Mouse (Mus musculus) midbrain, postnatal 0 days (tissue): ENCODE results near the gene Stc2. TPM values are rescaled to one million over a fixed set of nuclear protein-coding genes. Genes with fewer than 3 reads are reported as not detected.

Experiments used
- ATAC-seq: fragments of 200-750 bp; cut with Nextera tagmentation; 2 replicates; pipeline ENCODE4 v1.8.0; 2017; ENCODE audit warnings: moderate number of reproducible peaks, mild to moderate bottlenecking, moderate TSS enrichment, moderate library complexity; ENCODE audit not compliant: low FRiP score
- DNase-seq: peaks from one replicate; pipeline ENCODE4 v3.0.0-alpha.2; 2015; ENCODE audit warnings: low spot score
- H3K27ac ChIP-seq: fragments of 300-500 bp; sonication (generic); 2 replicates; pipeline ENCODE4 v1.5.1; 2014; ENCODE audit warnings: low read depth, mild to moderate bottlenecking, low read length, mixed read lengths
- H3K27me3 ChIP-seq: fragments of 300-500 bp; sonication (generic); 2 replicates; pipeline ENCODE4 v1.6.1; 2014; ENCODE audit warnings: low read length, control low read depth, mixed read lengths; ENCODE audit not compliant: insufficient read depth
- H3K36me3 ChIP-seq: fragments of 300-500 bp; sonication (generic); 2 replicates; pipeline ENCODE4 v1.6.1; 2014; ENCODE audit warnings: low read length, control low read depth, mixed read lengths; ENCODE audit not compliant: insufficient read depth
- H3K4me1 ChIP-seq: fragments of 300-500 bp; sonication (generic); 2 replicates; pipeline ENCODE4 v1.6.1; 2014; ENCODE audit warnings: mild to moderate bottlenecking, control low read depth, antibody characterized with exemption, low read length, mixed read lengths; ENCODE audit not compliant: insufficient read depth
- H3K4me2 ChIP-seq: fragments of 300-500 bp; sonication (generic); 2 replicates; pipeline ENCODE4 v1.6.1; 2014; ENCODE audit warnings: low read depth, mild to moderate bottlenecking, low read length, mixed read lengths; ENCODE audit not compliant: poor library complexity, severe bottlenecking
- H3K4me3 ChIP-seq: fragments of 300-500 bp; sonication (generic); 2 replicates; pipeline ENCODE4 v1.5.1; 2014; ENCODE audit warnings: low read depth, mild to moderate bottlenecking, low read length, moderate library complexity
- H3K9ac ChIP-seq: fragments of 300-500 bp; sonication (generic); replicated peaks from 2 replicates; pipeline ENCODE4 v1.6.1; 2014; ENCODE audit warnings: mild to moderate bottlenecking, low read length, moderate library complexity, mixed read lengths; ENCODE audit not compliant: poor library complexity, severe bottlenecking
- H3K9me3 ChIP-seq: fragments of 300-500 bp; sonication (generic); 2 replicates; pipeline ENCODE4 v1.6.1; 2016; ENCODE audit warnings: low read length, control low read depth
- CTCF ChIP-seq: IDR thresholded peaks from 2 replicates; pipeline ENCODE4 v1.5.1; 2016; ENCODE audit warnings: antibody characterized with exemption, mild to moderate bottlenecking
- WGBS: fragments of 180-500 bp; shearing (Covaris S2); extraction: QIAGEN DNeasy Blood & Tissue Kit; methylation state at CpG from one replicate; pipeline ENCODE4 v1.1.7; 2014; 5-methylcytosine and 5-hydroxymethylcytosine counted together
- polyA plus RNA-seq: library from polyadenylated mRNA; unstranded; fragments of >200 nt; fragmentation: Nextera tagmentation; extraction: Ambion mirVana; gene quantifications from 2 replicates; pipeline ENCODE4 v1.2.1, GENCODE M21; 2015
- total RNA-seq: library from RNA; depleted of rRNA; stranded (reverse); fragments of >200 nt; gene quantifications from 2 replicates; pipeline ENCODE4 v1.2.3, GENCODE M21; 2014; rRNA removed

Stc2 gene
- total RNA-seq (2.1 and 3.2 TPM in 2 replicates), polyA plus RNA-seq (0.74 and 0.79 TPM in 2 replicates)

DNA sequence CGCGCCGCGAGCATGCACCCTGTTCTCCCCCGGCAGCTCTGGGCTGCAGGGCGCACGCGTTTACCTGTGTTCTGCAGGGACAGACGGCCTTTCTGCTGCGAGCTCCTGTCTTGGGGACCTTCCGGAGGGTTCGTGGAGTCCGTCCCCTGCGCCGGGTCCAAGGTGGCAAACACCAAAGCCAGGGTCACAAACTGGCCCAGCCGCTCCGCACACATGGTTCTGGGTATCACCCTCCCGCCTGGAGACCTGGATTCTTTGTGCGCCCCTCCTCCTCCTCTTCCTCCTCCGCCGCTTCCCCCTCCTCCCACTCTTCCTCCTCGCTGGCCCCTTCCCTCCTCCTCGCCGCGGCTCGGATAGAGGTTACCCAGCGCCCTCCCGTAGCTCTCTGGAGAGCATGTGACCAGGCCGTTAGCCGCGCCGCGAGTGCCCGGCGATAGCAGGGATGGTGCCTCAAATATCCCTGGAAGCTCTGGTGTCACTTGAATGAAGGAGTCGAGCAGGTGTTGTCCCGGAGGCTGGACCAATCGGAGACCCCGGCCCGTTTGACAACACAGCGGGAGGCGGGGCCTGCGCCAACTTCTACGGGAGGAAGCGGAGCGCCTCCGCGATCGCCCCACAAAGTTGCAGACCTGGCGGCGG, at the start of gene Stc2:
Gene Stc2, minus strand, starts transcription at position 427 of the 639 bp plus-strand sequence.
- peaks cover 13% of the 10 kb centered on the region for H3K27me3 ChIP-seq
- peak within 1 kb of the TSS; percentile 51 for H3K9ac ChIP-seq
- H3K4me2 ChIP-seq: peak within 1 kb of the TSS; percentile 94
- H3K36me3 ChIP-seq: no peaks in the 10 kb centered on the region
- H3K4me3 ChIP-seq: peak within 1 kb of the TSS; percentile 60
- 0 out of 2 replicates have a peak, but pooled peaks cover 3% of the 10 kb centered on the region for H3K4me1 ChIP-seq
- no peaks in the 10 kb centered on the region for H3K9me3 ChIP-seq
- WGBS: 2% methylated on average over 49 of the region's 51 CpGs
- DNase-seq: peak; percentile 74
- no peak within 1 kb of the TSS for H3K27ac ChIP-seq
- peak; percentile 76 for ATAC-seq
- TF ChIP-seq CTCF: no peak

DNA sequence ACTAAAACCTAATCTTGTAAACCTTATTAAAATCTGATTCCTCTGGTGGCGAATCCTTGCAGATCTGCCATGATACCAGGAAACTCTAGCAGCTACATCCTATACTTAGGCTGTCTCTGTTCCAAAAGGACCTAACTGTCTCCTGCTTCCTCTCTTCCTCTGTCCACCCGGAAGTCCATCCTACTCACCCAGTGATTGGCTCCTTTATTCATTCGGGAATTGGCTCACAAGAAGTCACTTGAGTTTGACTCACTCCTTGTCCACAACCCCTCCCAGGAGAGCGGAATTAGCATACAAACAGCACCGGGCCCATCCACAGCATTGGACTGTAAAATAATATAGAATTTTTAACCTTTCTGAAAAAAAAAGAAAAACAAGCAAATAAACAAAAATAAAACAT, 47.2 kb upstream of the Stc2 start:
- DNase-seq (no peak), ATAC-seq (no peak)
- Histone ChIP-seq H3K36me3 (no peaks in the 10 kb centered on the region), H3K9ac (no peak overlapping the region), H3K4me2 (no peak overlapping the region), H3K9me3 (no peaks in the 10 kb centered on the region), H3K27me3 (no peaks in the 10 kb centered on the region), H3K4me1 (no peaks in the 10 kb centered on the region), H3K4me3 (no peak overlapping the region), H3K27ac (no peak overlapping the region)
- TF ChIP-seq CTCF: no peak
- 82% methylated on average over 5 of the region's 5 CpGs for WGBS

DNA sequence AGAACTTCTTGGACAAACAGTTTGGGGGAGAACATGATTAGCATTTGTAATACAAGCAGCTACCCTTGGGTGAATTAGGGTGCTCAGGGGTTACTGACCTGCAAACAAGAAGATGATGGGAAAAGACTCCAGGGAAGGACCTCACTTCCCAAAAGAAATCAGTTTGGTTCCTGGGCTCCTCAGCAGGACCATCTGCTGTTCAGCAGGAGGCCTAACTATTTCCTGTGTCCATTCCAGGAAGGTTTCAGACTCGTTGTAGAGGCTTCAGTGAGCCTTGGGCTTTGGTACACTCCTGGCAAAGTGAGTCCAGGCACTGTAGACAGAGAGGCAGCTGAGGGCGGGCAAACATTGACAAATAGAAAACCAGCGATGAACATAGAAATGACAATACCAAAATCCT, 42.5 kb upstream of the Stc2 start:
- H3K4me3 ChIP-seq: no peak overlapping the region
- no peaks in the 10 kb centered on the region for H3K4me1 ChIP-seq
- H3K36me3 ChIP-seq: no peaks in the 10 kb centered on the region
- H3K9ac ChIP-seq: no peak overlapping the region
- no peak overlapping the region for H3K27ac ChIP-seq
- H3K27me3 ChIP-seq: no peaks in the 10 kb centered on the region
- H3K4me2 ChIP-seq: no peak overlapping the region
- ATAC-seq (no peak), DNase-seq (no peak)
- H3K9me3 ChIP-seq: no peaks in the 10 kb centered on the region
- no peak for TF ChIP-seq CTCF
- 79% methylated on average over 3 of the region's 3 CpGs for WGBS

DNA sequence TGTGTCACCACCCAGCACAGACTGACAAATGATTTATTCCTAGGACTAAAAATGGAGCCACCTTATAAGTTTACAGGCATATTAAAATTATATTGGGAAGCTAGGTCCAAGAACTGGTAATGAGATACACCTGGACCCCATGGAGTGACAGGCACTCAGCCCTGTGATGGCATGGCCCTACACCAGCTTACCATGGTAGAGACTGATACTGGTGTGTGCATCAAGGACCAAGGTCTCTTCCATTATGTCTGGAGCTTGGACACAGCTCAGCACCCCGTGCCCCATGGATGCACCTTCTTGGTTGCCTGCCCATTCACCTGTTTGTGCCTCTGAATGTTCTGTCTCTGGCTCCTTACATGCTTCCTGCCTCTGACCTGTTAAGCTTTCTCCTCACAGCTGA, 36.9 kb upstream of the Stc2 start:
- TF ChIP-seq CTCF: no peak
- Histone ChIP-seq H3K27me3 (no peaks in the 10 kb centered on the region), H3K9ac (no peak overlapping the region), H3K4me3 (no peak overlapping the region), H3K27ac (no peak overlapping the region), H3K4me2 (no peak overlapping the region), H3K36me3 (no peaks in the 10 kb centered on the region), H3K9me3 (no peaks in the 10 kb centered on the region), H3K4me1 (no peaks in the 10 kb centered on the region)
- WGBS: 96% methylated on average over 1 of the region's 1 CpGs
- no peak for DNase-seq
- no peak for ATAC-seq

DNA sequence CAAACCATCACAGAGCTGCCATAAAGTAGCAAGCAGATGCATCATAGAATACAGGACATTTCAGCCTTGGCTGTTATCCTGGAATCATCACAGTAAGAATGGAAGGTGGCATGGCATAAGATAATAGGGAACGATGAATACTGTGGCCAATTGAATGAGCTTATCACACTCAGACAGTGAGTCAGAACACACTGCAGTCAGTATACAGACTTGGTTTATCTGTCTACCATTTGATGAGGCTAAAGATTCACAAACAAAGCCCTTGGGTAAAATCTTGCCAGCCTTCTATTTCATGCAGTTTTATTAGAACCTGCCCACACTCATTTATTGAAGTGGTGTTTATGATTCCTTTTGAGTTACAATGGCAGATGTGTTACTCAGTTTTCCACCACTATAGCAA, 33.2 kb upstream of the Stc2 start:
- DNase-seq: no peak
- TF ChIP-seq CTCF: no peak
- Histone ChIP-seq H3K9me3 (no peaks in the 10 kb centered on the region), H3K4me3 (no peak overlapping the region), H3K27me3 (no peaks in the 10 kb centered on the region), H3K4me2 (no peak overlapping the region), H3K4me1 (no peaks in the 10 kb centered on the region), H3K27ac (no peak overlapping the region), H3K36me3 (no peaks in the 10 kb centered on the region), H3K9ac (no peak overlapping the region)
- no peak for ATAC-seq
- 84% methylated on average over 1 of the region's 1 CpGs for whole genome bisulfite sequencing

DNA sequence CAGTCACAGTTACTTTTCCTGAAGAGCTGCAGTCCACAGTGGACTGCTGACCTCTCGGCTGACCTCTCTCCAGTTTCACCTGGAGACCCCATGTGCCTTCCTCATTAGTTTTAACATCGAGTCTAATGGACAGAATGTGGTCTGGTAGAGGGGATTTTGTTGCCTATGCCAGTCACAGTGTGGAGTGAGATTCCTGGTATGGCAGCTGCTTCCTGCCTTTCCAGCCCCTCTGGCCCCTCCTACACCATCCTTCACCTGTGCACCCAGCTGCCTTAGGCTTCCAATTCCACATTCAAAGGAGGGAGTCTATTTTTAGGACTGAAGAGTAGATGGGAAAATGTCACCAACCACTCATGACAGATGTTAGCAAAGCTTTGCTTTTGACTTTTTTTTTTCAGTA, 28.7 kb upstream of the Stc2 start:
- H3K4me2 ChIP-seq: no peak overlapping the region
- ATAC-seq (no peak), DNase-seq (no peak)
- H3K4me3 ChIP-seq: no peak overlapping the region
- H3K4me1 ChIP-seq: no peaks in the 10 kb centered on the region
- no peak for TF ChIP-seq CTCF
- no peaks in the 10 kb centered on the region for H3K27me3 ChIP-seq
- no peak overlapping the region for H3K27ac ChIP-seq
- no peaks in the 10 kb centered on the region for H3K9me3 ChIP-seq
- H3K36me3 ChIP-seq: no peaks in the 10 kb centered on the region
- WGBS: 62% methylated on average over 2 of the region's 2 CpGs
- H3K9ac ChIP-seq: no peak overlapping the region
